Mouse (Mus musculus) testis, adult 2 months (tissue): Measurements from ENCODE around the gene Wdtc1.

Experiments used
- CTCF ChIP-seq: fragments of 200-500 bp; IDR thresholded peaks from 2 replicates; pipeline ENCODE4 v1.5.1; 2012; ENCODE audit warnings: low read depth, mild to moderate bottlenecking, inconsistent platforms, low read length, moderate library complexity; ENCODE audit not compliant: control insufficient read depth, insufficient read depth, insufficient replicate concordance
- POLR2A ChIP-seq: fragments of 200-500 bp; IDR thresholded peaks from 2 replicates; pipeline ENCODE4 v1.6.1; 2012; ENCODE audit warnings: low read depth, mild to moderate bottlenecking, inconsistent platforms, low read length, moderate library complexity; ENCODE audit not compliant: control insufficient read depth

DNA sequence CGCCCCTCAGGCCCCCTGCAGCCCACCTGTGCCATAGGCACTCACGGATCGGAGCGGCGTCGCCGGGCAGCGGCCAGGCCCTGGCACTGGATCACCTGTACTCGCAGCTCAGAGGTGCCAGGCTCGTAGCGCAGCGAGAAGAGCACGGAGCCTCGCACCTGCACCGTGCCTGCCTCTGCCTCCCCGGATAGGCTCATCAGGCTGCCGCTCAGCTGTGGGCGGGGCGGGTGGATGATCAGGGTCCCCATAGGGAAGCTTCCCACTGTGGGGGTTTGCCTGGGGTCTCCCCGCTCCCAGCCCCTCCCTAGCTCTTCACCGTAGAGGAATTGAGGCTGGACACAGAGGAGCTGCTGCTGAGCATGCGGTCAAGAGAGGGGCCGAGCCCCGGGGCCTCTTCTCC is 96.5 kb downstream of the Wdtc1 start:
- TF ChIP-seq CTCF (no peak), POLR2A (no peak)
